Mouse (Mus musculus) C2C12 (cell line): ENCODE data around the gene Nup155. TPM values are rescaled to one million over a fixed set of nuclear protein-coding genes. Genes with fewer than 3 reads are reported as not detected.
A peak's percentile ranks its signal among the peaks of the same experiment; 100 is the strongest.
"Not testable (repeated sequence)": the region's sequence is repeated elsewhere in the genome, so short reads cannot be mapped to it uniquely, and the experiment has no call there.

Experiments used
- H3K27me3 ChIP-seq: one replicate; pipeline ENCODE4 v1.6.1; 2011; ENCODE audit not compliant: control insufficient read depth, insufficient read depth, insufficient read length
- H3K36me3 ChIP-seq: one replicate; pipeline ENCODE4 v1.6.1; 2011; ENCODE audit not compliant: control insufficient read depth, insufficient read depth
- H3K4me3 ChIP-seq: one replicate; pipeline ENCODE4 v1.5.1; 2011; ENCODE audit warnings: mild to moderate bottlenecking, control low read depth; ENCODE audit not compliant: poor library complexity, insufficient read depth, severe bottlenecking
- H3K79me2 ChIP-seq: one replicate; pipeline ENCODE4 v1.6.1; 2011; ENCODE audit not compliant: control insufficient read depth, insufficient read depth
- H3K79me3 ChIP-seq: one replicate; pipeline ENCODE4 v1.6.1; 2011; ENCODE audit warnings: low read depth, control low read depth
- H3ac ChIP-seq: one replicate; pipeline ENCODE3; 2011; ENCODE audit warnings: low read depth; ENCODE audit not compliant: control insufficient read depth, insufficient read length
- CEBPB ChIP-seq: IDR thresholded peaks from one replicate; pipeline ENCODE4 v1.6.1; 2011; ENCODE audit warnings: low read depth, mild to moderate bottlenecking, control low read depth, moderate library complexity
- CTCF ChIP-seq: IDR thresholded peaks from one replicate; pipeline ENCODE4 v1.5.1; 2011; ENCODE audit not compliant: control insufficient read depth, insufficient read depth, insufficient read length
- FOSL1 ChIP-seq: IDR thresholded peaks from one replicate; pipeline ENCODE4 v1.8.0; 2011; ENCODE audit warnings: mild to moderate bottlenecking, low read length; ENCODE audit not compliant: poor library complexity, insufficient read depth, severe bottlenecking
- MAX ChIP-seq: IDR thresholded peaks from one replicate; pipeline ENCODE4 v1.6.1; 2011; ENCODE audit warnings: mild to moderate bottlenecking, control low read depth
- MYOD1 ChIP-seq: IDR thresholded peaks from one replicate; pipeline ENCODE4 v1.6.1; 2011; ENCODE audit warnings: low read depth; ENCODE audit not compliant: control insufficient read depth, insufficient read length
- MYOG ChIP-seq: IDR thresholded peaks from one replicate; pipeline ENCODE4 v1.6.1; 2011; ENCODE audit not compliant: control insufficient read depth, insufficient read length; ENCODE audit errors: extremely low read depth
- USF1 ChIP-seq: IDR thresholded peaks from one replicate; pipeline ENCODE4 v1.6.1; 2011; ENCODE audit warnings: low read depth, mild to moderate bottlenecking, control low read depth, moderate library complexity
- long read RNA-seq, 2 experiments: library from polyadenylated mRNA; unstranded; transcript quantifications; one replicate each; pipeline ENCODE4 v2.0.0; 2019 to 2020
- polyA plus RNA-seq: library from polyadenylated mRNA; unstranded; fragments of >200 nt; fragmentation: generic; extraction: Trizol; gene quantifications from one replicate; pipeline ENCODE4 v1.2.1, GENCODE M21; 2012; ENCODE audit warnings: missing spikeins

The Nup155 gene
- 19.5 TPM for polyA plus RNA-seq
- long read RNA-seq, experiment 1, full-length matches to known transcripts: 1 of 6 reads
- long read RNA-seq, experiment 1, partial matches to known transcripts: 5 of 6 reads
- long read RNA-seq, experiment 1, other reads (novel, unspliced or antisense): 0 of 6 reads
- long read RNA-seq, experiment 2, full-length matches to known transcripts: 50 of 76 reads
- long read RNA-seq, experiment 2, partial matches to known transcripts: 19 of 76 reads
- long read RNA-seq, experiment 2, other reads (novel, unspliced or antisense): 7 of 76 reads

- Histone ChIP-seq H3K79me3 (peaks cover 42% of the 10 kb centered on the region), H3K4me3 (peak within 1 kb of the TSS; percentile 100), H3K36me3 (peaks cover 34% of the 10 kb centered on the region), H3ac (peak within 1 kb of the TSS; percentile 76), H3K79me2 (peaks cover 51% of the 10 kb centered on the region), H3K27me3 (no peaks in the 10 kb centered on the region)
- no peak for TF ChIP-seq CEBPB
- TF ChIP-seq MAX: peak; percentile 73
These were observed at the start of gene Nup155 for GRCm38 (mm10) chr15:8108966-8109743. Nup155 (plus strand) TSS chr15:8109273.

DNA sequence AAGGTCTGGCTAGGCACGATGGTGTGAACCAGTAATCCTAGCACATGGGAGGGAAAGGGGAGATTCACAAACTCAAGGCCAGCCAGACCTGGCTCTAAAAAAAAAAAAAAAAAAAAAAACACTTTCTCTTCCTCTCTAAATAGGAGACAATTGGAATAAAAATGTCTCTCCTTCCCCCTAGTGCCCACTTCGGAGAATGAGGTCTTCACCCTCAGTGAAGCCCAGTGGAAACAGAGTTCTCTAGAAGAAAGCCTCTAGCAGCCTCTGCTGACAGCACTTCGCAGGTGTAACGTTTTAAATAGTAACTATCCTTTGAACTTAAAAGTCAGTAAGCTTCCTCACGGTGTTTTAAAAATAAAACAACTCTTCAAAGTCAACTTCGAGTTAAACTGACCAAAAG lies 43.9 kb upstream of the Nup155 start:
- no peak overlapping the region for H3K4me3 ChIP-seq
- no peaks in the 10 kb centered on the region for H3K79me2 ChIP-seq
- no peak overlapping the region for H3ac ChIP-seq
- H3K36me3 ChIP-seq: peaks cover 44% of the 10 kb centered on the region
- no peaks in the 10 kb centered on the region for H3K79me3 ChIP-seq
- TF ChIP-seq USF1 (no peak), CEBPB (no peak), MAX (no peak), MYOG (no peak), MYOD1 (no peak), CTCF (no peak), FOSL1 (no peak)
- no peaks in the 10 kb centered on the region for H3K27me3 ChIP-seq

DNA sequence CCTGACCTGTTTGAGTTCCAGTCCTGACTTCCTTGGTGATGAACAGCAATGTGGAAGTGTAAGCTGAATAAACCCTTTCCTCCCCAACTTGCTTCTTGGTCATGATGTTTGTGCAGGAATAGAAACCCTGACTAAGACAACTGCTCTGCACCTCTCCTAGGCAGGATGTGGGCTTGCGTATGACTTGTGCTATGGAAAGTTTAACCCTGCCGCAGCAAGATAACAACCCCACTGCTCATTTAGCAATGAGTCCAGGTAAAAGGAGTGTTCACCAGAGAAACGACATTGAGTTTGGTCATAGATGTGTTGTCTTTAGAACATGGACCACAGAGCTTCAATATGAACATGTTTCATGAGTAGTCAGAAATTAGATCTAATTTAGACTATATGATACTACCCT lies 35.9 kb upstream of the Nup155 start:
- H3K27me3 ChIP-seq, H3K79me2 ChIP-seq: not testable (repeated sequence)
- H3K36me3 ChIP-seq: peaks cover 64% of the 10 kb centered on the region

DNA sequence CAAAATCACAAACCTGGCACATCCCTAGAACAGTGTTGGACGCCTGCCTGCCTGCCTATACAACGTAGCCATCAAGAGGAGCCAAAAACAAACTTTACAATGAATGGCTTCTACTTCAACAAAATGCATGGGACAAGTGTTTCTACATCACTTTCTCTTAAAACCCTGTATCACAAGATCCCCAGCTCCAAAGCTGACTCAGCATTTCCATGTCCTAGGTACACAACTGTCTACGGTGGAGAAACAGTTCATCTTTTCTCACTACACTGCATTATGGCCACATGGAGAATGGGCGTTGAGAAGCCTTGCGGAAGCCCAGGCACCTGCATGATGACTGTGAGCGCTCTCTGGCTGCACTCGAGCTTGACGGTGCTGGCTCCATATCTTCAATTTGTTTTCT lies 26.9 kb upstream of the Nup155 start:
- Histone ChIP-seq H3K27me3 (no peaks in the 10 kb centered on the region), H3K79me2 (peaks cover under 1% of the 10 kb centered on the region), H3ac (no peak overlapping the region), H3K79me3 (peaks cover 3% of the 10 kb centered on the region), H3K4me3 (no peak overlapping the region), H3K36me3 (peaks cover 48% of the 10 kb centered on the region)
- no peak for TF ChIP-seq MYOG
- TF ChIP-seq MAX: no peak
- TF ChIP-seq CTCF: no peak
- no peak for TF ChIP-seq USF1
- TF ChIP-seq MYOD1: no peak

More for the DNA sequence above, 35.9 kb upstream of the Nup155 start:
- not testable (repeated sequence) for H3K79me3 ChIP-seq, H3ac ChIP-seq, H3K4me3 ChIP-seq

- peaks cover 30% of the 10 kb centered on the region for H3K36me3 ChIP-seq
- TF ChIP-seq FOSL1: no peak
- no peak for TF ChIP-seq CEBPB
- H3K4me3 ChIP-seq: no peak overlapping the region
- no peak overlapping the region for H3ac ChIP-seq
- peaks cover 5% of the 10 kb centered on the region for H3K79me3 ChIP-seq
- no peaks in the 10 kb centered on the region for H3K27me3 ChIP-seq
- peaks cover 6% of the 10 kb centered on the region for H3K79me2 ChIP-seq
These were observed 21.8 kb upstream of the Nup155 start for GRCm38 (mm10) chr15:8087293-8087692.

GRCm38 (mm10) chr15:8088715-8089114 lies 20.4 kb upstream of the Nup155 start:
- H3K79me3 ChIP-seq: peaks cover 5% of the 10 kb centered on the region
- H3K27me3 ChIP-seq: no peaks in the 10 kb centered on the region
- H3ac ChIP-seq: no peak overlapping the region
- H3K4me3 ChIP-seq: no peak overlapping the region
- TF ChIP-seq FOSL1 (no peak), MYOD1 (no peak)
- peaks cover 6% of the 10 kb centered on the region for H3K79me2 ChIP-seq
- peaks cover 35% of the 10 kb centered on the region for H3K36me3 ChIP-seq
